In genomic region chr5:32997686-32998085, GRCm38 (mm10) we compare ENCODE assay signal across 12 mouse cellular contexts. TPM values are rescaled to one million over a fixed set of nuclear protein-coding genes. Genes with fewer than 3 reads are reported as not detected.
DNase-seq lines count a peak whose midpoint lies in the region; ATAC-seq and TF ChIP-seq lines count a peak whose summit lies in the region.
"Had no signal": no experiment of that assay in that cellular context is flagged by ENCODE, and none has a peak within 500 bp of the region (broad histone marks: within the 10 kb centered on the region; RNA-seq: fewer than 3 reads in every experiment).

No protein-coding gene starts in this region.

- no peak for TF ChIP-seq POLR2A in liver, adult 2 months (IDR thresholded peaks at IDR 0.05; ENCODE audit: extremely low read depth, insufficient read depth, low read length)
- no peak for TF ChIP-seq POLR2A in cerebellum, adult 2 months (IDR thresholded peaks at IDR 0.05; ENCODE audit: borderline replicate concordance, insufficient read depth, low read length)

- no peaks in the 10 kb centered on the region for H3K4me1 ChIP-seq in liver, adult 2 months (ENCODE audit: control insufficient read depth, insufficient read depth, low read length)
- H3K4me1 ChIP-seq in liver, embryonic 12.5 days, result no peaks in the 10 kb centered on the region
- peaks cover 7% of the 10 kb centered on the region; the same call in 1 of the 2 replicates for H3K4me1 ChIP-seq in cerebellum, adult 2 months (ENCODE audit: control insufficient read depth, insufficient read depth, low read length)

- H3K9ac ChIP-seq in liver, adult 2 months (ENCODE audit: low read depth, low read length), result no peak overlapping the region
- H3K9ac ChIP-seq in liver, embryonic 12.5 days, result no peak overlapping the region

- 75% methylated on average over 4 of the region's 4 CpGs for WGBS in liver, adult 2 months
- 5% methylated on average over 4 of the region's 4 CpGs for WGBS in liver, embryonic 12.5 days (ENCODE audit: insufficient replicate concordance)
- WGBS in cerebellum, adult 2 months, result 87% methylated on average over 4 of the region's 4 CpGs

- H3K4me2 ChIP-seq in liver, embryonic 12.5 days, result no peak overlapping the region

- no peaks in the 10 kb centered on the region for H3K27me3 ChIP-seq in liver, adult 2 months (ENCODE audit: control insufficient read depth, insufficient read depth, low read length)
- peaks cover 17% of the 10 kb centered on the region; the same call in 1 of the 2 replicates for H3K27me3 ChIP-seq in liver, embryonic 12.5 days (replicated peaks)
- no peaks in the 10 kb centered on the region for H3K27me3 ChIP-seq in cerebellum, adult 2 months (ENCODE audit: control insufficient read depth, insufficient read depth, low read length)

- H3K9me3 ChIP-seq in liver, embryonic 12.5 days (replicated peaks), result no peaks in the 10 kb centered on the region

- no peak for TF ChIP-seq CTCF in liver, adult 2 months (IDR thresholded peaks at IDR 0.05; ENCODE audit: low read depth, low read length)
- TF ChIP-seq CTCF in cerebellum, adult 2 months (IDR thresholded peaks at IDR 0.05; ENCODE audit: borderline replicate concordance, insufficient read depth, low read depth, low read length), result no peak

- DNase-seq in heart, adult 11 months, result peak; percentile 96
- no peak for DNase-seq in heart, postnatal 25 days (ENCODE audit: low spot score)
- DNase-seq in liver, adult 2 months (ENCODE audit: extremely low read depth, low read depth, low spot score), result peak; percentile 24
- DNase-seq in lung, postnatal 10 days, result peak; percentile 30
- DNase-seq in spleen, postnatal 14 days (ENCODE audit: low spot score in 2 of 2), result peak; percentile 38 to 56
- DNase-seq in cerebellum, adult 2 months, result no peak
- no peak for DNase-seq in adipocyte (ENCODE audit: low spot score)
- DNase-seq: cerebellum, adult 18-20 months; gastrocnemius, postnatal 36 days had no signal

- no peaks in the 10 kb centered on the region for H3K36me3 ChIP-seq in liver, adult 2 months (ENCODE audit: control insufficient read depth, insufficient read depth, low read length)
- H3K36me3 ChIP-seq in liver, embryonic 12.5 days, result no peaks in the 10 kb centered on the region

- H3K4me3 ChIP-seq in liver, adult 2 months (ENCODE audit: insufficient read depth, low read depth, low read length), result no peak overlapping the region
- no peak overlapping the region for H3K4me3 ChIP-seq in liver, embryonic 12.5 days
- no peak overlapping the region for H3K4me3 ChIP-seq in cerebellum, adult 2 months (replicated peaks; ENCODE audit: insufficient read depth, low read depth, low read length)
- H3K4me3 ChIP-seq: erythroblast, embryonic 14.5 days had no signal

- intact Hi-C loops in heart, postnatal 25 days (cut with DNase I), result no loop called here

- H3K79me2 ChIP-seq in liver, adult 2 months (ENCODE audit: control insufficient read depth, insufficient read depth, low read length), result no peaks in the 10 kb centered on the region

- H3K27ac ChIP-seq in liver, adult 2 months (replicated peaks; ENCODE audit: insufficient read depth, low read depth, low read length), result no peak overlapping the region
- no peak overlapping the region for H3K27ac ChIP-seq in liver, embryonic 12.5 days
- H3K27ac ChIP-seq in cerebellum, adult 2 months (ENCODE audit: insufficient read depth, low read length), result no peak overlapping the region

- ATAC-seq in liver, embryonic 12.5 days, result no peak
- ATAC-seq: inflammation-experienced regulatory T-cells, adult 6 months had no signal

RNA-seq across cellular contexts. Expression of gene Ywhah, which starts 20.9 kb away (rescaled TPM):
- total RNA-seq in heart, postnatal 25 days (2021), result 100 to 1,000 TPM in 1 of 2 experiments, 10 to 100 TPM in 1; 93.4 to 103 TPM
- 23.4 and 26.7 TPM in 2 replicates for total RNA-seq in liver, adult 2 months (2014; rRNA removed)
- polyA plus RNA-seq in liver, adult 2 months (2012; rRNA removed), result 29.5 and 31.2 TPM in 2 replicates
- 282 and 294 TPM in 2 replicates for polyA plus RNA-seq in liver, embryonic 12.5 days (2016; fragmentation: Nextera tagmentation; extraction: Ambion mirVana)
- 1,631 and 1,702 TPM in 2 replicates for polyA plus RNA-seq in cerebellum, adult 2 months (2012; rRNA removed)

Comparison
In these comparisons a context has a peak if more than half of its experiments do, and no peak if none do; other contexts are left out.
1. DNase-seq: peak in heart, adult 11 months (single experiment), liver, adult 2 months (single experiment), lung, postnatal 10 days (single experiment) and spleen, postnatal 14 days (2 of 2); none in heart, postnatal 25 days (single experiment), cerebellum, adult 2 months (0 of 2) and adipocyte (single experiment).